Mouse (Mus musculus): Measurements from ENCODE around the gene Pacrg. TPM values are rescaled to one million over a fixed set of nuclear protein-coding genes. Genes with fewer than 3 reads are reported as not detected.

Gene Pacrg
- polyA plus RNA-seq, 1 experiment from 2014 or later, result 4.8 TPM

DNA sequence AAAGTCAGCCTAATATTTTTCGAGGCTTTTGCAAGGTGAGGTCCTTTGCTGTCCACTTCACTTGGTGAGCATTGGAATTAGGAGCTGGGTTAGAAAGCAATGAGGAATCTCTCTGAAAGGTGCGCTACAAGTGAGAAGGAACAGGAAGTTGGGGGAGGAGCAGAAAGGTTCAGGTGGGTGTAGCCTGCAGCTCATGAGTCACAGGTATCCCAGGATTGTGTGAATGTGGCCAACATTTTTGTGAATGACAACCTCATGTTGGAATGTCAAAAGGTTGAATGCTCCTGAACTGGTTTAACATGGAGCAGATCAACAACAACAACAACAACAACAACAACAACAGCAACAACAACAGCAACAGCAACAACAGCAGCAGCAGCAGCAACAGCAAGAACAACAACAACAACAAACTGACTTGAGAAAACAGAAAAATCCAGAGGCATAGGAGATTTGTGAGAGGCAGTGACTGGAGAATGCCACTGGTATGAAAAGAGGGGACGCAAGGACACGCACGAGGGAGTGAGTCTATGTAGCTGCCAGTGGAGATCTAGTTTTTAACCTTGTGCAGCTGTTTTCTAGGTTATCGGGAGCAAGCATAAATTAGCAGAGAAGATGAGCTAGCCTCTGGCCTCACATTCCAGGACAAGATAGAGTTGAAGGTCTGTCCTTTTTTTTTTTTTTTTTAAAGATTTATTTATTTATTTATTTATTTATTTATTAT, 341.0 kb downstream of the Pacrg start:
- Histone ChIP-seq H3K4me3 (no peak overlapping the region), H3K27me3 (no peaks in the 10 kb centered on the region), H3K4me2 (replicated peaks) (no peak overlapping the region), H3K36me3 (no peaks in the 10 kb centered on the region), H3K9ac (replicated peaks) (no peak overlapping the region), H3K27ac (replicated peaks) (no peak overlapping the region), H3K4me1 (peaks cover 26% of the 10 kb centered on the region), H3K9me3 (no peaks in the 10 kb centered on the region)
- 85% methylated on average over 6 of the region's 6 CpGs for WGBS
- no peak for ATAC-seq (ENCODE audit: low FRiP score, low read depth)

- H3K27me3 ChIP-seq, result no peaks in the 10 kb centered on the region
- peaks cover 31% of the 10 kb centered on the region for H3K4me1 ChIP-seq
- H3K27ac ChIP-seq (replicated peaks), result no peak overlapping the region
- no peak overlapping the region for H3K4me3 ChIP-seq
- H3K9ac ChIP-seq (replicated peaks), result no peak overlapping the region
- no peak overlapping the region for H3K4me2 ChIP-seq (replicated peaks)
- no peaks in the 10 kb centered on the region for H3K9me3 ChIP-seq
- H3K36me3 ChIP-seq, result no peaks in the 10 kb centered on the region
- 40% methylated on average over 4 of the region's 4 CpGs for WGBS
- ATAC-seq (ENCODE audit: low FRiP score, low read depth), result no peak
Observed at GRCm38 (mm10) chr17:10497781-10498420, 342.2 kb downstream of the Pacrg start.

DNA sequence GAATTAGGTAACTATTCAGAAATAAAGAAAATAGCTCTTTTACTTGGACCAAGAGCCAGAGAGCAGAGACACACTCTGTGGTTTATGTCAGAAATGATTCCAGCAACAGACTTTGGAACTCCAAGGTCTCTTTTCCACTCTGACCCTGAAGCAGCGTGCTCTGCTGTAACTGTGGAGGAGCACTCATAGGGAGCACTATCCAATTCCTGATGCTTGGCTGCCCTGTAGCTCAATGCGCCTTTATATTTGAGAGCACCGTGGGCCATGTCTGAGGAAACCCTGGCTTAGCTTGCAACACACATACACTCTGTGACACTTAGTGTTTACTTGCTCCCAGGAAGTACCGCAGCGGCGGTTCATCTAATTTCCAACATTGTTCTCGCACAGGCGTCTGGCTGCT, 344.0 kb downstream of the Pacrg start:
- Histone ChIP-seq H3K4me2 (replicated peaks) (no peak overlapping the region), H3K9me3 (no peaks in the 10 kb centered on the region), H3K27me3 (no peaks in the 10 kb centered on the region), H3K27ac (replicated peaks) (no peak overlapping the region), H3K36me3 (no peaks in the 10 kb centered on the region), H3K9ac (replicated peaks) (no peak overlapping the region), H3K4me1 (peaks cover 29% of the 10 kb centered on the region), H3K4me3 (no peak overlapping the region)
- ATAC-seq (ENCODE audit: low FRiP score, low read depth), result no peak
- WGBS, result 80% methylated on average over 8 of the region's 8 CpGs

DNA sequence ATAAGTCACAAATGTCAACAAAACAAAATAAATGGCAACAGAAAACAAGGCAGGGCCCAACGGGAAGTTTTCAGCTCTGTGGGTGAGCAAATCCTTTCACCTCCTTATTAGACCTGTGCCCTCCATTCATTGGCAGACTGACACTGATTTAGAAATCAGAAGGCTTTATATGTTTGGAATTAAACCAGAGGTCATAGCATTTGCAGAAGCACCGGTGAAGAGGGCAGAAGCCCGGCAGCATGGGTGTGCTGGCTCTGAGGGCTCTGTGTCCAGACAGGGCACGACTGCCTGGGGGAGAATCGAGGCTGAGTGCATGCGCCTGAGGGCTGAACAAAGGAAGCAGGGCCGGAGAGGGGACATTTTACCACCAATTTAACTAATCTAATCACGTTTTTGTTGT, 344.5 kb downstream of the Pacrg start:
- no peak overlapping the region for H3K27ac ChIP-seq (replicated peaks)

DNA sequence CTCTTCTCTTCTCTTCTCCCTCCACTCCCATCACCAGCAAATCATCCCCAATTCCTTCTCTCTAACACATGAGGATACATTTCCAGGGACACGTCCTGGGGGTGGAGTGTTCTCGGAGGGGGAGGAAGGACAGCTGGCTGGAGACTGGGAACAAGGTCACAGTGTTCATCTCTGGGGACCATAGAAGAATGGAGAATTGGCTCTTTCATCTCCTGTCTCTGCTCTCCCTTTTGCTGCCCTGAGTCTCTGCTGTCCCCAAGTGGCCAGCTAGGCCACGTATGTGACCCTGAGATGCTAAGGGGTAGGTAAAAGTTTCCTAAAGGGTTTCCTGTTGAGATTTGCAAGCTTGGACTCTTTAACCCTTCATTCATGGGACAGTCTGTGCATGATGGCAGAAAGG, 347.0 kb downstream of the Pacrg start:
- no peak overlapping the region for H3K4me3 ChIP-seq
- H3K36me3 ChIP-seq, result no peaks in the 10 kb centered on the region
- no peak for ATAC-seq (ENCODE audit: low FRiP score, low read depth)
- H3K27ac ChIP-seq (replicated peaks), result no peak overlapping the region
- peaks cover 21% of the 10 kb centered on the region for H3K4me1 ChIP-seq
- no peaks in the 10 kb centered on the region for H3K9me3 ChIP-seq
- WGBS, result 19% methylated on average over 3 of the region's 3 CpGs
- no peak overlapping the region for H3K4me2 ChIP-seq (replicated peaks)
- no peak overlapping the region for H3K9ac ChIP-seq (replicated peaks)
- H3K27me3 ChIP-seq, result no peaks in the 10 kb centered on the region

More for the DNA sequence above, 344.5 kb downstream of the Pacrg start:
- Histone ChIP-seq H3K4me3 (no peak overlapping the region), H3K27me3 (no peaks in the 10 kb centered on the region), H3K9me3 (no peaks in the 10 kb centered on the region), H3K9ac (replicated peaks) (no peak overlapping the region), H3K4me1 (peaks cover 27% of the 10 kb centered on the region), H3K36me3 (no peaks in the 10 kb centered on the region), H3K4me2 (replicated peaks) (no peak overlapping the region)
- ATAC-seq (ENCODE audit: low FRiP score, low read depth), result no peak
- WGBS, result 41% methylated on average over 8 of the region's 8 CpGs

- no peak overlapping the region for H3K4me2 ChIP-seq (replicated peaks)
- H3K4me3 ChIP-seq, result no peak overlapping the region
- H3K36me3 ChIP-seq, result no peaks in the 10 kb centered on the region
- no peaks in the 10 kb centered on the region for H3K27me3 ChIP-seq
- 85% methylated on average over 8 of the region's 8 CpGs for WGBS
- peaks cover 7% of the 10 kb centered on the region; the same call in 1 of the 2 replicates for H3K4me1 ChIP-seq
- no peak overlapping the region for H3K27ac ChIP-seq (replicated peaks)
- no peaks in the 10 kb centered on the region for H3K9me3 ChIP-seq
- H3K9ac ChIP-seq (replicated peaks), result no peak overlapping the region
- no peak for ATAC-seq (ENCODE audit: low FRiP score, low read depth)
Observed at GRCm38 (mm10) chr17:10490374-10491169, 349.5 kb downstream of the Pacrg start.

- Histone ChIP-seq H3K36me3 (no peaks in the 10 kb centered on the region), H3K9ac (replicated peaks) (no peak overlapping the region), H3K27ac (replicated peaks) (no peak overlapping the region), H3K4me1 (peaks cover 12% of the 10 kb centered on the region), H3K4me2 (replicated peaks) (no peak overlapping the region), H3K9me3 (no peaks in the 10 kb centered on the region), H3K4me3 (no peak overlapping the region), H3K27me3 (no peaks in the 10 kb centered on the region)
- ATAC-seq (ENCODE audit: low FRiP score, low read depth), result no peak
- WGBS, result 96% methylated on average over 2 of the region's 2 CpGs
Observed at GRCm38 (mm10) chr17:10488873-10489272, 351.2 kb downstream of the Pacrg start.

GRCm38 (mm10) chr17:10483945-10484546, 356.1 kb downstream of the Pacrg start:
- Histone ChIP-seq H3K4me3 (no peak overlapping the region), H3K4me2 (replicated peaks) (no peak overlapping the region), H3K27me3 (no peaks in the 10 kb centered on the region), H3K4me1 (peaks cover 9% of the 10 kb centered on the region), H3K27ac (replicated peaks) (no peak overlapping the region; the same call in 1 of the 2 replicates), H3K9me3 (no peaks in the 10 kb centered on the region), H3K9ac (replicated peaks) (no peak overlapping the region), H3K36me3 (no peaks in the 10 kb centered on the region)
- 38% methylated on average over 6 of the region's 6 CpGs for WGBS
- no peak for ATAC-seq (ENCODE audit: low FRiP score, low read depth)

DNA sequence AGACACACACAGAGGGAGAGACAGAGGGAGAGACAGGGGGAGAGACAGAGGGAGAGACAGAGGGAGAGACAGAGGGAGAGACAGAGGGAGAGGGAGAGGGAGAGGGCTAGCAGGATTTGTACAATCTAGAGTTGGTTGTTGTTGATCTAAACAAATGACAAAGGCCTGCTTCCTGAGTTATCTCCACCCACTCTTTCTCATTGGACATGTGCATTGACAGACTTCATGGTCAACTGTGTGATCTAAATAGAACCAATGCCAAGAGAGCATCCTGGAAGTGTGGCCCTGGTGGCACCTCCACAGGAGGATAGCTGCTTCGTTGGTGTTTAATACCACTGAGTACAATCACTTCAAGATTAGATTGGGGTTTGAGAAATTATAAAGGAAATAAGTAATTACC, 359.0 kb downstream of the Pacrg start:
- H3K9me3 ChIP-seq, result no peaks in the 10 kb centered on the region
- no peak overlapping the region for H3K4me2 ChIP-seq (replicated peaks)
- ATAC-seq (ENCODE audit: low FRiP score, low read depth), result no peak
- no peaks in the 10 kb centered on the region for H3K27me3 ChIP-seq
- no peak overlapping the region for H3K9ac ChIP-seq (replicated peaks)
- H3K4me1 ChIP-seq, result peaks cover 9% of the 10 kb centered on the region
- H3K36me3 ChIP-seq, result no peaks in the 10 kb centered on the region
- WGBS, result 100% methylated on average over 1 of the region's 1 CpGs
- H3K27ac ChIP-seq (replicated peaks), result no peak overlapping the region
- no peak overlapping the region for H3K4me3 ChIP-seq

GRCm38 (mm10) chr17:10479020-10479707, 360.9 kb downstream of the Pacrg start:
- H3K4me2 ChIP-seq (replicated peaks), result no peak overlapping the region
- ATAC-seq (ENCODE audit: low FRiP score, low read depth), result no peak
- H3K4me1 ChIP-seq, result peaks cover 4% of the 10 kb centered on the region
- no peaks in the 10 kb centered on the region for H3K36me3 ChIP-seq
- no peak overlapping the region for H3K4me3 ChIP-seq
- H3K27ac ChIP-seq (replicated peaks), result no peak overlapping the region
- H3K9me3 ChIP-seq, result no peaks in the 10 kb centered on the region
- H3K9ac ChIP-seq (replicated peaks), result no peak overlapping the region
- H3K27me3 ChIP-seq, result no peaks in the 10 kb centered on the region
- 74% methylated on average over 17 of the region's 17 CpGs for WGBS

DNA sequence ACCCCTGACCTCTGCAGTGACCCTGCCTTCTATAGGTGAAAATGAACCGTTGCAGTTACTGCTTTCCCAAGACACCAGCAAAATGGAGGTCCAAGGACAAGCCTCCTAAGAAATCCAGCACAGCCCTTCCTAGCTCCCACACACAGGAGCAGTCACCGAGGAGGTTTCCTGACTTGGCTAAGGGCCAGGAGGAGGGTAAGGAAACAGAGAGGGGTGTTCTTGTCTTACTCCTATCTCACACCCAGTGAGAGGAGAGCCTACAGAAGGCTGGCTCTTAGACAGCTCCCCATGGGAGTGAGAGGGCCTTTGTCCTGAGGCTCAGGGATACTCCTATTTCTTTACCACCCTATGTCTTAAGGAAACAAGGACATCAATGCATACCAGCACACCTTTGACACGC, 361.7 kb downstream of the Pacrg start:
- ATAC-seq (ENCODE audit: low FRiP score, low read depth), result no peak
- Histone ChIP-seq H3K27me3 (no peaks in the 10 kb centered on the region), H3K36me3 (no peaks in the 10 kb centered on the region), H3K4me1 (no peaks in the 10 kb centered on the region; the same call in 1 of the 2 replicates), H3K9me3 (no peaks in the 10 kb centered on the region), H3K9ac (replicated peaks) (no peak overlapping the region), H3K4me3 (no peak overlapping the region), H3K27ac (replicated peaks) (no peak overlapping the region), H3K4me2 (replicated peaks) (no peak overlapping the region)
- WGBS, result 90% methylated on average over 3 of the region's 3 CpGs

Data from midbrain, embryonic 12.5 days (tissue).